Mouse (Mus musculus): ENCODE data around the gene Ccdc18. TPM values are rescaled to one million over a fixed set of nuclear protein-coding genes. Genes with fewer than 3 reads are reported as not detected.
"Not testable (repeated sequence)": the region's sequence is repeated elsewhere in the genome, so short reads cannot be mapped to it uniquely, and the experiment has no call there.

The Ccdc18 gene
- total RNA-seq (2018; cell fraction: chromatin; rRNA removed): 10 to 100 TPM in 1 of 26 experiments, 1 to 10 TPM in 23, under 1 TPM in 2; 0.80 to 11.4 (median 3.7) TPM
- total RNA-seq (2018; cell fraction: cytosol; rRNA removed): under 1 TPM; 0.11 to 0.87 (median 0.37) TPM
- total RNA-seq (2018; cell fraction: nucleus; rRNA removed): 1 to 10 TPM in 18 of 26 experiments, under 1 TPM in 8; 0.35 to 5.8 (median 1.6) TPM
- polyA plus RNA-seq (2018): 0.09 to 0.57 TPM (median 0.36 TPM) in 3 replicates

GRCm38 (mm10) chr5:108132441-108133243 lies at the start of gene Ccdc18, which contains the start of gene Tmed5:
TSS of gene Ccdc18 (plus strand) at chr5:108132875.
TSS of gene Tmed5 (minus strand) at chr5:108132620.
- WGBS (ENCODE audit: missing documents): under 1% methylated on average over 65 of the region's 65 CpGs
- H3K79me2 ChIP-seq (ENCODE audit: inconsistent target): peaks cover 44% of the 10 kb centered on the region
- H3K36me3 ChIP-seq (ENCODE audit: inconsistent target): peaks cover 16% of the 10 kb centered on the region
- H3K27ac ChIP-seq: peak within 1 kb of the TSS; percentile 79
- peak within 1 kb of the TSS; percentile 96 for H3K4me3 ChIP-seq (ENCODE audit: inconsistent target)

GRCm38 (mm10) chr5:108085440-108085839 lies 47.2 kb upstream of the Ccdc18 start:
- H3K79me2 ChIP-seq (ENCODE audit: inconsistent target): peaks cover 6% of the 10 kb centered on the region; the same call in 1 of the 2 replicates
- no peak overlapping the region for H3K4me3 ChIP-seq (ENCODE audit: inconsistent target)
- peaks cover 4% of the 10 kb centered on the region; the same call in 1 of the 2 replicates for H3K36me3 ChIP-seq (ENCODE audit: inconsistent target)
- H3K27ac ChIP-seq: no peak overlapping the region
- WGBS (ENCODE audit: missing documents): 92% methylated on average over 2 of the region's 2 CpGs

- not testable (repeated sequence) for H3K27ac ChIP-seq; H3K79me2 ChIP-seq (ENCODE audit: inconsistent target); H3K4me3 ChIP-seq (ENCODE audit: inconsistent target)
- H3K36me3 ChIP-seq (ENCODE audit: inconsistent target): peaks cover 26% of the 10 kb centered on the region
- WGBS (ENCODE audit: missing documents): 96% methylated on average over 8 of the region's 8 CpGs
These were observed 39.9 kb upstream of the Ccdc18 start for GRCm38 (mm10) chr5:108092731-108093130.

- Histone ChIP-seq H3K36me3 (ENCODE audit: inconsistent target) (peaks cover 29% of the 10 kb centered on the region), H3K4me3 (ENCODE audit: inconsistent target) (no peak overlapping the region), H3K79me2 (ENCODE audit: inconsistent target) (no peaks in the 10 kb centered on the region), H3K27ac (no peak overlapping the region)
- 93% methylated on average over 3 of the region's 3 CpGs for WGBS (ENCODE audit: missing documents)
These were observed 35.0 kb upstream of the Ccdc18 start for GRCm38 (mm10) chr5:108097676-108098075.

- Histone ChIP-seq H3K4me3 (ENCODE audit: inconsistent target) (no peak overlapping the region), H3K36me3 (ENCODE audit: inconsistent target) (peaks cover 18% of the 10 kb centered on the region; the same call in 1 of the 2 replicates), H3K27ac (no peak overlapping the region), H3K79me2 (ENCODE audit: inconsistent target) (no peaks in the 10 kb centered on the region)
These were observed 32.5 kb upstream of the Ccdc18 start for GRCm38 (mm10) chr5:108100196-108100595.

- no peak overlapping the region for H3K4me3 ChIP-seq (ENCODE audit: inconsistent target)
- H3K36me3 ChIP-seq (ENCODE audit: inconsistent target): peaks cover 19% of the 10 kb centered on the region; the same call in 1 of the 2 replicates
- no peaks in the 10 kb centered on the region for H3K79me2 ChIP-seq (ENCODE audit: inconsistent target)
- no peak overlapping the region for H3K27ac ChIP-seq
- 93% methylated on average over 5 of the region's 5 CpGs for WGBS (ENCODE audit: missing documents)
These were observed 28.4 kb upstream of the Ccdc18 start for GRCm38 (mm10) chr5:108104306-108104705.

- Histone ChIP-seq H3K4me3 (ENCODE audit: inconsistent target) (no peak overlapping the region), H3K36me3 (ENCODE audit: inconsistent target) (peaks cover 11% of the 10 kb centered on the region; the same call in 1 of the 2 replicates), H3K27ac (no peak overlapping the region), H3K79me2 (ENCODE audit: inconsistent target) (no peaks in the 10 kb centered on the region)
- 96% methylated on average over 7 of the region's 7 CpGs for WGBS (ENCODE audit: missing documents)
These were observed 23.3 kb upstream of the Ccdc18 start for GRCm38 (mm10) chr5:108109346-108109745.

GRCm38 (mm10) chr5:108117693-108118092 lies 15.0 kb upstream of the Ccdc18 start:
- 94% methylated on average over 4 of the region's 4 CpGs for WGBS (ENCODE audit: missing documents)
- H3K27ac ChIP-seq: no peak overlapping the region
- no peaks in the 10 kb centered on the region for H3K79me2 ChIP-seq (ENCODE audit: inconsistent target)
- peaks cover 24% of the 10 kb centered on the region; the same call in 1 of the 2 replicates for H3K36me3 ChIP-seq (ENCODE audit: inconsistent target)
- no peak overlapping the region for H3K4me3 ChIP-seq (ENCODE audit: inconsistent target)

- no peak overlapping the region for H3K27ac ChIP-seq
- peaks cover 32% of the 10 kb centered on the region; the same call in 1 of the 2 replicates for H3K36me3 ChIP-seq (ENCODE audit: inconsistent target)
- 92% methylated on average over 9 of the region's 9 CpGs for WGBS (ENCODE audit: missing documents)
- H3K4me3 ChIP-seq (ENCODE audit: inconsistent target): no peak overlapping the region
- H3K79me2 ChIP-seq (ENCODE audit: inconsistent target): no peaks in the 10 kb centered on the region
These were observed 12.3 kb upstream of the Ccdc18 start for GRCm38 (mm10) chr5:108120221-108120900.

- H3K36me3 ChIP-seq (ENCODE audit: inconsistent target): peaks cover 17% of the 10 kb centered on the region
- peaks cover 45% of the 10 kb centered on the region for H3K79me2 ChIP-seq (ENCODE audit: inconsistent target)
- peak overlapping the region; percentile 79 for H3K27ac ChIP-seq
- peak overlapping the region; percentile 96 for H3K4me3 ChIP-seq (ENCODE audit: inconsistent target)
- WGBS (ENCODE audit: missing documents): 0% methylated on average over 32 of the region's 32 CpGs
These were observed 730 bp upstream of the Ccdc18 start for GRCm38 (mm10) chr5:108131849-108132440.

GRCm38 (mm10) chr5:108152592-108152991 lies 19.9 kb downstream of the Ccdc18 start:
- 100% methylated on average over 1 of the region's 1 CpGs for whole genome bisulfite sequencing (ENCODE audit: missing documents)
- no peak overlapping the region for H3K27ac ChIP-seq
- H3K79me2 ChIP-seq (ENCODE audit: inconsistent target): no peaks in the 10 kb centered on the region
- H3K36me3 ChIP-seq (ENCODE audit: inconsistent target): no peaks in the 10 kb centered on the region
- no peak overlapping the region for H3K4me3 ChIP-seq (ENCODE audit: inconsistent target)

- H3K79me2 ChIP-seq (ENCODE audit: inconsistent target): no peaks in the 10 kb centered on the region
- no peak overlapping the region for H3K4me3 ChIP-seq (ENCODE audit: inconsistent target)
- no peak overlapping the region for H3K27ac ChIP-seq
- WGBS (ENCODE audit: missing documents): 91% methylated on average over 2 of the region's 2 CpGs
- no peaks in the 10 kb centered on the region for H3K36me3 ChIP-seq (ENCODE audit: inconsistent target)
These were observed 28.1 kb downstream of the Ccdc18 start for GRCm38 (mm10) chr5:108160796-108161195.

- no peak overlapping the region for H3K27ac ChIP-seq
- no peaks in the 10 kb centered on the region for H3K36me3 ChIP-seq (ENCODE audit: inconsistent target)
- whole genome bisulfite sequencing (ENCODE audit: missing documents): 85% methylated on average over 1 of the region's 1 CpGs
- H3K79me2 ChIP-seq (ENCODE audit: inconsistent target): no peaks in the 10 kb centered on the region
- no peak overlapping the region for H3K4me3 ChIP-seq (ENCODE audit: inconsistent target)
These were observed 31.0 kb downstream of the Ccdc18 start for GRCm38 (mm10) chr5:108163695-108164094.

GRCm38 (mm10) chr5:108184050-108184449 lies 51.4 kb downstream of the Ccdc18 start:
- no peaks in the 10 kb centered on the region for H3K36me3 ChIP-seq (ENCODE audit: inconsistent target)
- 80% methylated on average over 1 of the region's 2 CpGs for WGBS (ENCODE audit: missing documents)

More at GRCm38 (mm10) chr5:108184050-108184449, 51.4 kb downstream of the Ccdc18 start:
- no peak overlapping the region for H3K4me3 ChIP-seq (ENCODE audit: inconsistent target)
- no peak overlapping the region for H3K27ac ChIP-seq
- no peaks in the 10 kb centered on the region for H3K79me2 ChIP-seq (ENCODE audit: inconsistent target)

Data from macrophage (primary cell).